Mouse (Mus musculus): ENCODE results near the gene Myo10. TPM values are rescaled to one million over a fixed set of nuclear protein-coding genes. Genes with fewer than 3 reads are reported as not detected.

Myo10 gene
- polyA plus RNA-seq, 1 experiment from 2014 or later, result 35.4 TPM

- 87% methylated on average over 3 of the region's 3 CpGs for WGBS
- Histone ChIP-seq H3K4me2 (ENCODE audit: low read depth, low read length) (no peak overlapping the region), H3K27me3 (ENCODE audit: control insufficient read depth, insufficient read depth, low read length) (no peaks in the 10 kb centered on the region), H3K4me1 (ENCODE audit: control insufficient read depth, insufficient read depth, low read length) (no peaks in the 10 kb centered on the region), H3K4me3 (ENCODE audit: low read depth, low read length) (no peak overlapping the region), H3K36me3 (replicated peaks; ENCODE audit: control insufficient read depth, insufficient read depth, low read depth, low read length) (peaks cover 12% of the 10 kb centered on the region), H3K9me3 (replicated peaks; ENCODE audit: control insufficient read depth, low read length) (no peaks in the 10 kb centered on the region), H3K9ac (replicated peaks; ENCODE audit: low read length) (no peak overlapping the region), H3K27ac (replicated peaks; ENCODE audit: low read depth, low read length) (no peak overlapping the region)
- no peak for ATAC-seq (replicated peaks; ENCODE audit: insufficient number of reproducible peaks, low FRiP score, low TSS enrichment, low read depth)
- DNase-seq (ENCODE audit: low spot score), result no peak
Measured at GRCm38 (mm10) chr15:25814535-25814934, 192.2 kb downstream of the Myo10 start.

DNA sequence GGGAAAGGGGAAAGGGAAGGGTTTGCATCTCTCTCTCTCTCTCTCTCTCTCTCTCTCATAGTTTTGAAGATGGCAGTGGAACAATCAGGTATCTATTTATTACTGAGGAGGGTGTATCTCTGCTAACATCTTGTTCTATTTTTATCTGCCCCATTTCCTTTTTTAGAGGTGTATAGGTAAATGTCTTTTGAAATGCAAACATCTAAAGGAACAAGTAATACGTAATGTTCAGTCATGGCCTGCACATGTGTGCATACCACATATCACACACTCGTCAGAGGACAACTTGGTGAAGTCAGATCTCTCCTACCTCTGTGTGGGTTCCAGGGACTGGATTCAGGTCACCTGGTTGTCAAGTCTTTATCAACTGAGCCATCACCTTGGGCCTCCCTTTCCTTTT, 194.9 kb downstream of the Myo10 start:
- no peaks in the 10 kb centered on the region; the same call in 1 of the 2 replicates for H3K36me3 ChIP-seq (replicated peaks; ENCODE audit: control insufficient read depth, insufficient read depth, low read depth, low read length)
- no peaks in the 10 kb centered on the region for H3K9me3 ChIP-seq (replicated peaks; ENCODE audit: control insufficient read depth, low read length)
- no peak overlapping the region for H3K9ac ChIP-seq (replicated peaks; ENCODE audit: low read length)
- 93% methylated on average over 2 of the region's 2 CpGs for WGBS
- DNase-seq (ENCODE audit: low spot score) (no peak), ATAC-seq (replicated peaks; ENCODE audit: insufficient number of reproducible peaks, low FRiP score, low TSS enrichment, low read depth) (no peak)
- no peaks in the 10 kb centered on the region for H3K27me3 ChIP-seq (ENCODE audit: control insufficient read depth, insufficient read depth, low read length)
- no peak overlapping the region for H3K4me3 ChIP-seq (ENCODE audit: low read depth, low read length)
- no peak overlapping the region for H3K27ac ChIP-seq (replicated peaks; ENCODE audit: low read depth, low read length)
- H3K4me1 ChIP-seq (ENCODE audit: control insufficient read depth, insufficient read depth, low read length), result no peaks in the 10 kb centered on the region
- H3K4me2 ChIP-seq (ENCODE audit: low read depth, low read length), result no peak overlapping the region

DNA sequence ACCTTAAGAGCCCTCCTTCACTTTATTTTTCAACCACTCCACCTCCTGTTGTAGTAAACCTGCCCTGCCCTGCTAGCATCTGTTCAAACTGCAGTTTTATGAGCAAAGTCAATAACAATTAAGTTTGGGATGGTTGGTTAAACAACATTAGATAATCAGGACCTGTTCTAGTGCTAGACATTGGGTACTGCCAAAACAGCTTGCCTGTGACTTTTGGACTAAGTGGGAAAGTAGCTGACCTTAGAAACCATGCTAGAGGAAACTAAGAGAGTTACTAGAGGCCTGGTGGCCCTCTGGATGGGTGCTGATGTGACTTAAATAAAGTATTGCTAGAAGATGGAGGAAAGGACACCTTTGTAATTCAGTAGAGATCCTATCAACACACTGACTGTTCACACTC, 199.7 kb downstream of the Myo10 start:
- Histone ChIP-seq H3K4me3 (ENCODE audit: low read depth, low read length) (no peak overlapping the region), H3K27me3 (ENCODE audit: control insufficient read depth, insufficient read depth, low read length) (no peaks in the 10 kb centered on the region), H3K9me3 (replicated peaks; ENCODE audit: control insufficient read depth, low read length) (no peaks in the 10 kb centered on the region), H3K4me2 (ENCODE audit: low read depth, low read length) (no peak overlapping the region), H3K4me1 (ENCODE audit: control insufficient read depth, insufficient read depth, low read length) (no peaks in the 10 kb centered on the region), H3K36me3 (replicated peaks; ENCODE audit: control insufficient read depth, insufficient read depth, low read depth, low read length) (no peaks in the 10 kb centered on the region), H3K9ac (replicated peaks; ENCODE audit: low read length) (no peak overlapping the region), H3K27ac (replicated peaks; ENCODE audit: low read depth, low read length) (no peak overlapping the region)
- no peak for DNase-seq (ENCODE audit: low spot score)
- ATAC-seq (replicated peaks; ENCODE audit: insufficient number of reproducible peaks, low FRiP score, low TSS enrichment, low read depth), result no peak

- H3K9ac ChIP-seq (replicated peaks; ENCODE audit: low read length), result no peak overlapping the region
- no peak overlapping the region for H3K4me2 ChIP-seq (ENCODE audit: low read depth, low read length)
- DNase-seq (ENCODE audit: low spot score) (no peak), ATAC-seq (replicated peaks; ENCODE audit: insufficient number of reproducible peaks, low FRiP score, low TSS enrichment, low read depth) (no peak)
- H3K36me3 ChIP-seq (replicated peaks; ENCODE audit: control insufficient read depth, insufficient read depth, low read depth, low read length), result no peaks in the 10 kb centered on the region
- H3K4me3 ChIP-seq (ENCODE audit: low read depth, low read length), result no peak overlapping the region
- no peaks in the 10 kb centered on the region for H3K9me3 ChIP-seq (replicated peaks; ENCODE audit: control insufficient read depth, low read length)
- WGBS, result 66% methylated on average over 3 of the region's 3 CpGs
- H3K27me3 ChIP-seq (ENCODE audit: control insufficient read depth, insufficient read depth, low read length), result no peaks in the 10 kb centered on the region
- H3K27ac ChIP-seq (replicated peaks; ENCODE audit: low read depth, low read length), result no peak overlapping the region
- H3K4me1 ChIP-seq (ENCODE audit: control insufficient read depth, insufficient read depth, low read length), result no peaks in the 10 kb centered on the region
Measured at GRCm38 (mm10) chr15:25822656-25823055, 200.3 kb downstream of the Myo10 start.

GRCm38 (mm10) chr15:25826531-25826961, 204.2 kb downstream of the Myo10 start:
- 84% methylated on average over 8 of the region's 8 CpGs for WGBS
- Histone ChIP-seq H3K4me1 (ENCODE audit: control insufficient read depth, insufficient read depth, low read length) (no peaks in the 10 kb centered on the region), H3K9ac (replicated peaks; ENCODE audit: low read length) (no peak overlapping the region), H3K27ac (replicated peaks; ENCODE audit: low read depth, low read length) (no peak overlapping the region), H3K27me3 (ENCODE audit: control insufficient read depth, insufficient read depth, low read length) (no peaks in the 10 kb centered on the region), H3K4me3 (ENCODE audit: low read depth, low read length) (no peak overlapping the region), H3K36me3 (replicated peaks; ENCODE audit: control insufficient read depth, insufficient read depth, low read depth, low read length) (no peaks in the 10 kb centered on the region; the same call in 1 of the 2 replicates), H3K4me2 (ENCODE audit: low read depth, low read length) (no peak overlapping the region), H3K9me3 (replicated peaks; ENCODE audit: control insufficient read depth, low read length) (no peaks in the 10 kb centered on the region)
- ATAC-seq (replicated peaks; ENCODE audit: insufficient number of reproducible peaks, low FRiP score, low TSS enrichment, low read depth), result no peak
- DNase-seq (ENCODE audit: low spot score), result no peak

DNA sequence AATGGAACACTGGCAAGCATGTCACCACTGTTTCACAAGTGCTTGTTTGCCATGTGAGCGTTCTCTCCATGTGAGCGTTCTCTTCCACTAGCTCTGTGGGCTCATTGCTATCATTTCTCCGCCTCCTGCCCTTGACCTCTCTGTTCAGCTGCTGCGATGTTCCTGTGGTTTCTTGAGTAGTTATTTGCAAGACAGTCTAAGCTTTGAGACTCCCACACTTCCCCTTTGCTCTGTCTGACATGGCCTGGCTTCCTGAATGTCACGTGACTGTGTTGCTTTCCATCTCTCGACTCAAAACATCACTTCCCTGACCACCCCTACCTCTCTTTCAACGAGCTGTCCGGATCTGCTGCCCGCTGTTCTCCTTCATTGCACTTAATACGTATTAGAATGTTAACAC, 206.1 kb downstream of the Myo10 start:
- no peak overlapping the region for H3K27ac ChIP-seq (replicated peaks; ENCODE audit: low read depth, low read length)
- WGBS, result 82% methylated on average over 10 of the region's 10 CpGs
- no peaks in the 10 kb centered on the region for H3K4me1 ChIP-seq (ENCODE audit: control insufficient read depth, insufficient read depth, low read length)
- ATAC-seq (replicated peaks; ENCODE audit: insufficient number of reproducible peaks, low FRiP score, low TSS enrichment, low read depth) (no peak), DNase-seq (ENCODE audit: low spot score) (no peak)
- no peaks in the 10 kb centered on the region for H3K9me3 ChIP-seq (replicated peaks; ENCODE audit: control insufficient read depth, low read length)
- H3K9ac ChIP-seq (replicated peaks; ENCODE audit: low read length), result no peak overlapping the region
- H3K27me3 ChIP-seq (ENCODE audit: control insufficient read depth, insufficient read depth, low read length), result no peaks in the 10 kb centered on the region
- H3K36me3 ChIP-seq (replicated peaks; ENCODE audit: control insufficient read depth, insufficient read depth, low read depth, low read length), result no peaks in the 10 kb centered on the region; the same call in 1 of the 2 replicates
- H3K4me3 ChIP-seq (ENCODE audit: low read depth, low read length), result no peak overlapping the region
- H3K4me2 ChIP-seq (ENCODE audit: low read depth, low read length), result no peak overlapping the region

- Histone ChIP-seq H3K4me3 (ENCODE audit: low read depth, low read length) (no peak overlapping the region), H3K9me3 (replicated peaks; ENCODE audit: control insufficient read depth, low read length) (no peaks in the 10 kb centered on the region), H3K4me2 (ENCODE audit: low read depth, low read length) (no peak overlapping the region), H3K27me3 (ENCODE audit: control insufficient read depth, insufficient read depth, low read length) (no peaks in the 10 kb centered on the region), H3K27ac (replicated peaks; ENCODE audit: low read depth, low read length) (no peak overlapping the region), H3K4me1 (ENCODE audit: control insufficient read depth, insufficient read depth, low read length) (no peaks in the 10 kb centered on the region), H3K9ac (replicated peaks; ENCODE audit: low read length) (no peak overlapping the region), H3K36me3 (replicated peaks; ENCODE audit: control insufficient read depth, insufficient read depth, low read depth, low read length) (no peaks in the 10 kb centered on the region; the same call in 1 of the 2 replicates)
- ATAC-seq (replicated peaks; ENCODE audit: insufficient number of reproducible peaks, low FRiP score, low TSS enrichment, low read depth) (no peak), DNase-seq (ENCODE audit: low spot score) (no peak)
- WGBS, result 62% methylated on average over 2 of the region's 2 CpGs
Measured at GRCm38 (mm10) chr15:25830426-25830825, 208.1 kb downstream of the Myo10 start.

DNA sequence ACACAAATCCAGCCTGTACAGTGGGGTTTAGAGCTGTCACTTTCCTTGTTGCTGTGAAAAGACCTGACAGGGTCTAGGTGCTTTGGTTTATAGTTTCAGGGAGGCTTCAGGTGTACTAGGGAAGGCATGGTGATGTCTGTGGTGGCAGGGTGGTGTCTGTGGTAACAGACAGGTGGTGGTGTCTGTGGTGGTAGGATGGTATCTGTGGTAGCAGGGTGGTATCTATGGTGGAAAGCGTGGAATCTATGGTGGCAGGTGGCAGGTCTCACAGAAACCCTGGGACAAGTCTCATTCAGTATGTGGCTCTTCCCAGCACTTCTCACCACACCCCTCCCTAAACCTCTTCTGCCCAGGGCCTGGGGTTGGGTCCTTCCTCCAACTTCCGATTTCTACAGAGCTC, 212.0 kb downstream of the Myo10 start:
- ATAC-seq (replicated peaks; ENCODE audit: insufficient number of reproducible peaks, low FRiP score, low TSS enrichment, low read depth) (no peak), DNase-seq (ENCODE audit: low spot score) (no peak)
- H3K4me1 ChIP-seq (ENCODE audit: control insufficient read depth, insufficient read depth, low read length), result no peaks in the 10 kb centered on the region
- H3K9me3 ChIP-seq (replicated peaks; ENCODE audit: control insufficient read depth, low read length), result no peaks in the 10 kb centered on the region
- no peaks in the 10 kb centered on the region; the same call in 1 of the 2 replicates for H3K36me3 ChIP-seq (replicated peaks; ENCODE audit: control insufficient read depth, insufficient read depth, low read depth, low read length)
- no peak overlapping the region for H3K4me3 ChIP-seq (ENCODE audit: low read depth, low read length)
- WGBS, result 93% methylated on average over 2 of the region's 2 CpGs
- no peaks in the 10 kb centered on the region for H3K27me3 ChIP-seq (ENCODE audit: control insufficient read depth, insufficient read depth, low read length)
- H3K4me2 ChIP-seq (ENCODE audit: low read depth, low read length), result no peak overlapping the region
- H3K27ac ChIP-seq (replicated peaks; ENCODE audit: low read depth, low read length), result no peak overlapping the region
- no peak overlapping the region for H3K9ac ChIP-seq (replicated peaks; ENCODE audit: low read length)
